Mouse (Mus musculus) R1 (cell line): Measurements from ENCODE around the gene Akap14.
A peak's percentile ranks its signal among the peaks of the same experiment; 100 is the strongest.
"Not testable (repeated sequence)": the region's sequence is repeated elsewhere in the genome, so short reads cannot be mapped to it uniquely, and the experiment has no call there.

Experiments used
- DNase-seq: peaks from one replicate; pipeline ENCODE4 v3.0.0-alpha.2; 2018; ENCODE audit warnings: low read depth, low spot score

The Akap14 gene

DNA sequence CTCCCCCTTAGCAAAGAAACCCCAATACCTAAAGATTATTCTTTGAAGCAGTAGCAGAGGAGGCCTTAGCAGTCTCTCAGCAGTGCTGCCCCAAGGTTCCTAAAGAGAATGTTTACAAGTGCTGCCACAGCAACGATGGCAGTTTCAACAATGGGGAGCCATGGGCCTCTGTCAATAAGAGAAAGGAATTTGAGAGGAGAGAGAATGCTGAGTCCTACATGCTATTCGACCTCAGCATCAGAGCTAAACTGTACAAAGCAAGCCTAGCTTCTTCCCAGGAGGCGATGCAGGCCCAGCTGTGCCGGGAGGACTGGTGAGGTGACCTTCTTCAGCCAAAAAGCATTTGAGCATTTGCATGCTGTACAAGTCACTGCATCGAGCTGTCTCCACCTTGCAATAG, at the start of gene Akap14:
Akap14 (minus strand) TSS at position 101 of the 400 bp plus-strand sequence.
- no peak for DNase-seq

DNA sequence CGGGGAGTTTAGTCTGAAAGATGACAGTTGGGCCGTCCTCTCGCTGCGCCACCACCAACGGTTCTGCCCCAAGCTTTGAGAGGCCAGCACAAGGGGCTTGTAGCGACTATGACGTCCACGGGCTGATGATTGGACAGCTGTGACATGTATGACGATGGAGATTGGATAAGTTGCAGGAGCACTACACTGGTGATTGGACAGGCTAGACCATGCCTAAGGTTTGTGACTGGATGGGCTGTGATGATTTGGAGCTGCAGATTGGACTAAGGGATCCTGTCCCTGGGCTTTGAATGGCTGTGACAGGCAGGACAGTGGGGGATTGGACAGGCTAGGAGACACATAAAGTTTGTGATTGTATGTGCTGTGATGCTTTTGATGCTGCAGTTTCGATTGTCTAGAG, 42.3 kb upstream of the Akap14 start, which contains the start of gene Gm9:
Gm9 (minus strand) TSS at position 101 of the 400 bp plus-strand sequence.
- peak; percentile 24 for DNase-seq

DNA sequence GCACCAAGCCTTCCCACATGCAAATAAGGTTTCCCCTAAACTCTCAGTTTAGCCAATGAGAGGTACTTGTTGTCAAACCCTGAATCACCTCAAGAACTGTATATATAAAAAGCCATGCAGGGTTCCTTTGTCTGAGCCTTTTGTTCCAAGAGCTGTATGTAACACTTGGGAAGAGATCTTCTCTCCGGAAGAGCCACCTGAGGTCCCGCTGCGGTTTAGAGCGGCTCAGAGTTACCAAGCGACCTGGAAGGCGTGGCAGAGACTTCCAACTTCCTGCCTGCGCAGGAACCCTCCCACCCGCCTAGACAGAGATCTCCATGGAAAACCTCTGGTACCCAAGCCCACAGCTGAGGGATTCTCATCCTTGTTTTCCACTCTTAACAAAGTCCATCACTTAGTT, 30.0 kb upstream of the Akap14 start:
- DNase-seq = peak; percentile 85

DNA sequence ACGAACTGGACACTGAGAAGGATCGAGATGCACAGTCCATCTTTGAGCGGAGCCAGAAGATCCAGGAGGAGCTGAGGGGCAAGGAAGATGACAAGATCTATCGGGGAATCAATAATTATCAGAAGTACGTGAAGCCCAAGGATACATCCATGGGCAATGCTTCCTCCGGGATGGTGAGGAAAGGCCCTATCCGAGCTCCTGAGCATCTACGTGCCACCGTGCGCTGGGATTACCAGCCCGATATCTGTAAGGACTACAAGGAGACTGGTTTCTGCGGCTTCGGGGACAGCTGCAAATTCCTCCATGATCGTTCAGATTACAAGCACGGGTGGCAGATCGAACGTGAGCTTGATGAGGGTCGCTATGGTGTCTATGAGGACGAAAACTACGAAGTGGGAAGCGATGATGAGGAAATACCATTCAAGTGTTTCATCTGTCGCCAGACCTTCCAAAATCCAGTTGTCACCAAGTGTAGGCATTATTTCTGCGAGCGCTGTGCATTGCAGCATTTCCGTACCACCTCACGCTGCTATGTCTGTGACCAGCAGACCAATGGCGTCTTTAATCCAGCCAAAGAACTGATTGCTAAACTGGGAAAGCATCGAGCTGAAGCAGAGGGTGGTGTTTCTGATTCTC, 23.2 kb upstream of the Akap14 start:
- peak; percentile 13 for DNase-seq

DNA sequence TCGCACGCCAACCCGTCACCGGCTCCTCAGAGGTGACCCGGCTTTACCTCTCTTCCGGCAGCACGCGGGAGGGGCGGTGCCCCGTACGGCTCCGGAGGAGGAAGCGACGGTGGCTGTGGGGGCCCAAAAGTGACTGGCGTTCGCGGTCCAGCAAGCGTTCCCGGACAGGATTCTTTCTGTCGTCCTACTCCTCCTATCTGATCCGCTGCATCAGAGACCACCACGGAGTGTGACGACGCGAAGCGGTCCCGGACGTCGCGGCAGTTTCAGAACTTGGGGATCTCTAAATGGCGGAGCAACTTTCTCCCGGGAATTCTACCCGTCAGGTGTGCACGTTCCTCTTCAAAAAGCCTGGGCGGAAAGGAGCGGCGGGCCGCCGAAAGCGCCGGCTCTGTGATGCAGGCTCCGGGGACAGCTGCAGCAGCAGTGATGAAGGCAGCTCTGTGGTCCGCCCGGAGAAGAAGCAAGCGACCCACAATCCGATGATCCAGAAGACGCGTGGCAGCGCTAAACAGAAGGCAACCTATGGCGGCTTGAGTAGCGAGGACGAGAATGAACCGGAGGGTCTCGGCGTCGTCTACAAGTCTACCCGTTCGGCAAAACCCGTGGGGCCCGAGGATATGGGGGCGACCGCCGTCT, 22.6 kb upstream of the Akap14 start, which contains the start of the genes Ndufa1 and Rnf113a1:
Ndufa1 (minus strand) TSS at position 59 of the 639 bp plus-strand sequence.
Rnf113a1 (plus strand) TSS at position 141 of the 639 bp plus-strand sequence.
- DNase-seq = peak; percentile 79

DNA sequence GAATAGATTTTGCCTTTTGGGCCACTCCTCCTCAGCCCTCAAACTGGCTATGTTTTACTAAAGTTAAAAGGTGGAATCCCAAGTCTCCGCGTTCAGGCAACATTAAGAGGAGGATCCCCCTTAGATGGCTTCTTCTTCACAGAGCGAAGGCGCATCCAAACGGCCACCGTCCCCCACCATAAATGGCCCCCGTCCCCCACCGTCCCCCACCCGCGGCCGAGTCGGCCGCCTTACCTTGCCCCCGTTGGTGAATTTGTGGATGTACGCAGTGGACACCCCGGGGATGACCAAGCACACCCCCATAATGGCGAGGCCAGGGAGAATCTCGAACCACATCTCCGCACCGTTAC, 22.1 kb upstream of the Akap14 start:
- no peak for DNase-seq

DNA sequence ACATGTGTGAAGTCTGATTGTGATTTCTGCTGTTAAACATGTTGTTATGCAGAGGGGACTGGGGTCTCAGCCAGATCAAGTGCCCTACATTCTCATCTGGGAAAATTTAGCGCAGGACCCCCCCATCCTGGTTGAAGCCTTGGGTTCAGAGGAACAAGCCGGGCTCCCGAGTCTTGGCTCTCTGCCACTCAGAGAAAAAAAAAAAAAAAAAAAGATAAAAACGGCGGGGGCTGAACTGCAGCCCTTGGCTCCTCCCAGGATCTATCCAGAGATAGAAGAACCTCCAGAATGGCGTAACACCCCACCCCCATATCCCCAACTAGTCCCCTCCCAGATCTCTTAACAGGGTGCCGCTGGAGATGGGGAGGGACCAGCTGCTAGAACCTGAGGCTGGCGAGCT, 15.8 kb upstream of the Akap14 start:
- DNase-seq = not testable (repeated sequence)

DNA sequence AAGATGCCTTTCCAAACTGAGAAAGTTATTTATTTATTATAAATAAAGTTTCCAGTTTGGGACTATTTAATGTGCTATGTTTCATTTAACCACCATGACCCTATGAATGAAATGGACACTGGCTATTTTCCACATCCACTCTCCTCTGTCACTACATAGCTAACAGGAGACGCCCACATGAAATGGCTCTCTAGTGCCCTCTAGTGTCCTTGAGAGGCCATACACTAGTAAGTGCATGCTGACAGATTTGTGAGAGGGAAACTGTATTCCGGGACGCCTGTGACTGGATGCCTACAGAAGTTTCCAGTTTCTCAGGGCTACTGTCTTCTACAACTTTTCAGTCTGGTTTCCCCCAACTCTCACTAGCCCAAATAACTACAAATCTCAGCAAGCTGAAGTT, 1.6 kb downstream of the Akap14 start:
- DNase-seq = peak; percentile 62

DNA sequence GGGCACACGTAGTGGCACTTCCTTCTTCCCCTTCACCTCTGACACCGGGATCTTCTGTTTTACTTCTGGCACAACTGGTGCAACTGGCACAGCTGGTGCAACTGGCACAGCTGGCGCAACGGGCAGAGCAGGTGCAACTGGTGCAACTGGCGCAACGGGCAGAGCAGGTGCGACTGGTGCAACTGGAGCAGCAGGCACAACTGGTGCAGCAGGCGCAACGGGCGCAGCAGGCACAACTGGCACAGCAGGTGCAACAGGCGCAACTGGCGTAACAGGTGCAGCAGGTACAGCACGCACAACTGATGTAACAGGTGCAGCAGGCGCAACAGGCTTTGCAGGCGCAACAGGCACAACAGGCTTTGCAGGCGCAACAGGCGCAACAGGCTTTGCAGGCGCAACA, 5.5 kb downstream of the Akap14 start:
- DNase-seq = no peak

DNA sequence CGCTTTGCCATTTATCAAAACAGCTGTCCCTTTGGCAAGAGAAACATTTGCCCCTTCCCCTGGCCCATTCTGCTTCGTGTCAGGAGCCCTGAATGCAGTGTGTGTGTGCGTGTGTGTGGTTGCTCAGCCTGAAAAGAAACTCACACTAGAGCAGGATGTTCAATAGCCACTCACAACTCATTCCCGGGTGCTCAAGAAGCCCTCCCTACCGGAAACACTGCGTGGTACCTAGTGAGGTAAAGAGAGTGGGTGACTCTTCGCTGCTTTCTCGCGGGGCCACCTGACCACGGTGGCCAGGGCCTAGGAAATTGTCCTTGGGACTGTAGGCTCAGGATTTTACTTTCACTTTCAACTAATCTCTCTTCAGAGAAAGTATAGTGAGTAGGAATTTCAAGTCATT, 7.5 kb downstream of the Akap14 start:
- DNase-seq = no peak

DNA sequence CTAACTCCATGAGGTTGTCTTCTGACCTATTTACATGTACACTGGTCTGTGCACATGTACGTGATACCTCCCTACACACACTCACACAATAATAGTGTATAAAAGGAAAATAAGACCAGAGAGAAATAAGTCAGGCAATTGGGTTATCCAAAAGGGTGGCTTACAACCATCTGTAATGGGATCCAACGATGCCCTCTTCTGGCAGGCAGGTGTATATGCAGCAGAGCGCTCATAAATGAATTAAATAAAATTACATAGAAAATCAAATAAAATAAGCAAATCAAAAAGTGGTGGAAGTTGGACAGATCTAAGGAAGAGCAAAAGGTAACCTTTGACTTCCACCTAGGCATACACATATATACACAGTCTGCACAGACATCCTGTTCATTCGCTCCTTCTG, 10.8 kb downstream of the Akap14 start:
- peak; percentile 6 for DNase-seq

DNA sequence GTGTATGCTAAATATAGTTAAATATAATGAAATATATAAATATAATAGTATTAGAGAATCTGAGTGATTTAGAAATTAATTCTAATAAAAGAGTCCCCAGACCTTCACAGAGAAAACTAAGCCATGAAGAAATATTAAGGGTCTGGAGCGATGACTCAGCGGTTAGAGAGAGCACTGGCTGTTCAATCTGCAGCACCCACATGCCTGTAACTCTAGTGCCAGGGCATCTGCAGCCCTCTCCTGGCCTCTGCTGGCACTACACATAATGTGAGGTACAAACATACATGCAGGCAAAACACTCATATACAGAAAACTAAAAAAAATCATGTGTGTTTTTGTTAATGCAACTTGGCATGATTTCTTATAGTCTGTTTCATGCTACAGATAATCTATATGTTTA, 23.7 kb downstream of the Akap14 start:
- peak; percentile 42 for DNase-seq

DNA sequence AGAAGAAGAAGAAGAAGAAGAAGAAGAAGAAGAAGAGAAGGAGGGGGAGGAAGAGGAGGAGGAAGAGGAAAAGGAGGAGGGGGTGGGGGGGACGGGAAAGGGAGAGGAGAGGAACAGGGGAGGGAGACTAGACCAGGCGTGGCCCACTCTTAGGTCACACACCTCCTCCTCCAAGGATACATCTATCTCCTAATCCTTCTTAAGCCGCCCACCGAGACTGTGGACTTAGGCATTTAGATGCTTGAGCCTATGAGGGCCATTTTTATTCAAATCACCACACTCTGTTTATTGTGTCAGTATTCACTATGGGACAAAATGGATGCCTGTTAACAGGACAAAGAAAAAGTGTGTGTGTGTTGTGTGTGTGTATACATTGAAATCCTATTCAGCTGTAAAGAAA, 24.1 kb downstream of the Akap14 start:
- DNase-seq = not testable (repeated sequence)

DNA sequence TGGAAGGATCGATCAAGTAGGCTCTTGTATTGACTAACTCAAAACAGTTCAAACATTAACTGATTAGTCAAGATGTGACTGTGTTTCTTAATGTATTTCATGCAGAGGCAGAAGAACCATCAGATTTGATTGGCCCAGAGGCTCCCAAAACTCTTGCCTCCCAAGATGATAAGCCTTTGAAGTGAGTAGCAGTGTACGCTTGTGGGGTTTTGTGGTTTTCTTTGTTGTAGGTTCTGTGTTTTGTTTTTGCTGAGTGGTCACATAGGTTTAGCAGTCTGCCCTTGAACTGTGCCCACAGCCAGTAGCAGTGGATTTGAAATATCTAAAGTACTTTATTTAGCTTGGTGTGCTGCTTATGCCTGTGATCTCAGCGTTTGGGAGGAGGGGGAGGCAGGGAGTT, 26.9 kb downstream of the Akap14 start:
- DNase-seq = no peak

DNA sequence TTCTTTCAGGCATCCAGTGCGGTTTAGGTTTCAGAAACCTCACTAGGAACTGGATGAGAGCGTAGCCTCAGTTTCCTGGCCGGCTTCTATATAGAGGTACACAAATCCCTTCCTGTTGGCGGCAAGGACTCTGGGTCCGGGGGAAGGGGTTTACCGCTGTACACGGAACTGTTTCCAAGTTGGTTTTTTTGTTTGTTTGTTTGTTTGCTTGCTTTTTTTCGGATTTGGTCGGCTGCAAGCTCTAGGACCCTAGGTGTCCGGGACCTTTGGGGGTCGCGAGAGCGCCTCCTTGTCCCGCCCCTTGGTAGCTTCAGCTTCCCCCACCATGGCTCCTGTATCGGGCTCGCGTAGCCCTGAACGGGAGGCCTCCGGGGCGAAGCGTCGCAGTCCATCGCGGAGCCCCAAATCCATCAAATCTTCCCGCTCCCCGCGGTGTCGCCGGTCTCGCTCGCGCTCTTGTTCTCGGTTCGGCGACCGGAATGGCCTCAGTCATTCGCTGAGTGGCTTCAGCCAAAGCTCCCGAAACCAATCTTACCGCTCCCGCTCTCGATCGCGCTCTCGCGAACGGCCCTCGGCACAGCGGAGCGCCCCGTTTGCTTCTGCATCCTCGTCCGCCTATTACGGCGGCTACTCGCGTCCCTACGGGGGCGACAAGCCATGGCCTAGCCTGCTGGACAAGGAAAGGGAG, 41.8 kb downstream of the Akap14 start, which contains the start of gene Nkap:
Nkap (plus strand) TSS at position 125 of the 688 bp plus-strand sequence.
- DNase-seq = peak; percentile 89

DNA sequence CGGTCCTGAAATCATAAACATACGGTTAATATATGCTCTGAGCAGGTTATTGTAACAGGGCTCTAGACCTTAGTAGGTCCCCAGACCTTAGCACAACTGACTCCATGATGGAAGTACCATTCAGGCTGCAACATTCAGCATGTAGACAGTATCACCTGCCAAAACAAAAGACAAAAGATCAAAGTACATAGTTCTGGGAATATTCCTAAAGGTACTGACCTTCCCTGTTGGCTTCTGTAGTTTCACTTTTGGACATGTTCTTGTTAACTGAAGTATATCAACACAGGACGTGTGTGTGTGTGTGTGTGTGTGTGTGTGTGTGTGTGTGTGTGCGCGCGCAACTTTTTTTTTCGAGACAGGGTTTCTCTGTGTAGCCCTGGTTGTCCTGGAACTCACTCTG, 43.1 kb downstream of the Akap14 start:
- no peak for DNase-seq

DNA sequence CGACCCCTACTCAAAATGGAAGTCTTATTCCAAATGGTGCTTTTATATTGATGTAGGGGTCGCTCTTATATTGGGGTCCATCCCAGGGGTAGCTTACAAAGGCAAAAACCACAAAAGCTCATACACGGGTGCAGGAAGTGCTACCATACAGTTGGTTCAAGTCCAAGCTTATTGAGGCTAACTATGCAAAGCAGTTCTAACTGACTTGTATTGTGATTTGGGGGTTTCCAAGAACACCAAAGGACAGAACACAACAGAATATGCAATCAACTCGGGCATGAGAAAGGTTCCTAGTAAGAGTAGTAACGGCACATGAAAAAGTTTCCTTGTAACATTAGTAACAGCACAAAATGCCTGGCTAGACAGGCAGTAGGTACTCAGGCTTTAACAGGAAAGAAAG, 48.4 kb downstream of the Akap14 start:
- no peak for DNase-seq

DNA sequence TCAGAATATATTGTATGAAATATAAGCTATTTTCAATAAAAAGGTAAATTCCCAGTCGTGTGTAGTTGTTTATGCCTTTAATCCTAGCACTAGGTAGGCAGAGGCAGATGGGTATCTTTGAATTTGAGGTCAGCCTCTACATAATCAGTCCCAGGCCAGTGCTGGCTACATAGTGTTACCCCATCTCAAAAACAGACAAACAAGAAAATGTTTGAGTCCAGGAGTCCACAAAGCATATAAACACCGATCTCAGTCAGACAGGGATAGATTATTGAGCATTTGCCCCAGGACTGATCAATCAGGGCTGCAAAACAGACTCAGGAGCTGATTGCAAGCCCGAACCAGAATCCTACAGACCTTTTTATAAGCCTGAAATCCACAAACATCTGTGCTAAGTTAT, 49.1 kb downstream of the Akap14 start:
- no peak for DNase-seq

DNA sequence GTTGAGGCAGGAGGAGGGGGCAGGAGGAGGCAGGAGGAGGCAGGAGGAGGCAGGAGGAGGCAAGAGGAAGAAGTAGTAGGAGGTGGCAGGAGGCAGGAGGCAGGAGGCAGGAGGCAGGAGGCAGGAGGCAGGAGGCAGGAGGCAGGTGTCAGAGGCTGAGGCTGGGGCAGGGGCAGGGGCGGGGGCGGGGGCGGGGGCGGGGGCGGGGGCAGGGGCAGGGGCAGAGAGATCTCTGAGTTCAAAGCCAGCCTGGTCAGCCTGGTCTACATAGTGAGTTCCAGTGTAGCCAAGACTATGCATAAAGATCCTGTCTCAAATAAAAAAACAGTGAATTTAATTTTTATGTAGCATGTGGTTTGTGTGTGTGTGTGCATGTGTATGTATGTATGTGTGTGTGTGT, 51.6 kb downstream of the Akap14 start:
- DNase-seq = no peak

DNA sequence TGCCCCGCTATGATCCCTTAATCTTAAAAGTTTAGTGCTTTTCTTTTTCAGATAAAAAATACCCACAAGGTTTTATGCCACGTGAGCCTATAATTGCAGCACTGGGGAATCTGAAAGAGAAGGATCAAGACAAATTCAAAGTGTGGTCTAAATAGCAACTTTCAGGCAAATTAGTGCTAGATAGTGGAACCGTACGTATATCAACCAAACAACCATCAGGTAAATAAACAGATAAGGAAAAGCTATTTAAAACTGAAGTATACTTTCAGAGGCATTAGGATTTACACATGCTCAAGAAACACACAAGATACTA, 57.8 kb downstream of the Akap14 start:
- no peak for DNase-seq

DNA sequence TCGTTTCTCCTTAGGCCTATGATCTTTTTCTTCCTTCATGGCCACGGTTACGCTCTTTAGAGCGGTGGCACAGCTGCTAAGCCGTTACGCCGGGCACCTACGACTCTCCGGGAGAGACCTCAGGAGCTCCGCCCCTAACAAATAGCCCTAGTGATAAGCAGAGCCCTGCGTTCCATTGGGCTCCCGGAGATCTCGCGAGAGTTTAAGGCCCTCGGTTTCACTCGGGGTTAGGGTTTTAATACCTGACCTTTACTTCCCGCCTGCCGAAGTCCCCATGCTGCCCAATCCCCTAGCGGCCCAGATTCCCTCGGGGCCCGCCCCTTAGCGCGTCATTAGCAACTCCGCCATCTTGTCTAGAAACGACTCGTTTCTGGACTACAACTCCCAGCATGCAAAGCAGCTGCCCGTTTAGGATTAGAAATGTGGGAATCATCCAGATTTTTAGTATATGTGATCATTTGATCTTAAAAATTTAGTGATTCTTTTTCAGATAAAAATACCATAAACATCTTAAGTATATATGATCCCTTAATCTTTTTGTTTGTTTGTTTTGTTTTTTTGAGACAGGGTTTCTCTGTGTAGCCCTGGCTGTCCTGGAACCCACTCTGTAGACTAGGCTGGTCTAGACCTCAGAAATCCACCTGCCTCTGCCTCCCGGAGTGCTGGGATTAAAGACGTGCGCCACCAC, 58.3 kb downstream of the Akap14 start, which contains the start of gene Upf3b:
Upf3b (minus strand) TSS at position 130 of the 688 bp plus-strand sequence.
- DNase-seq = peak; percentile 98

DNA sequence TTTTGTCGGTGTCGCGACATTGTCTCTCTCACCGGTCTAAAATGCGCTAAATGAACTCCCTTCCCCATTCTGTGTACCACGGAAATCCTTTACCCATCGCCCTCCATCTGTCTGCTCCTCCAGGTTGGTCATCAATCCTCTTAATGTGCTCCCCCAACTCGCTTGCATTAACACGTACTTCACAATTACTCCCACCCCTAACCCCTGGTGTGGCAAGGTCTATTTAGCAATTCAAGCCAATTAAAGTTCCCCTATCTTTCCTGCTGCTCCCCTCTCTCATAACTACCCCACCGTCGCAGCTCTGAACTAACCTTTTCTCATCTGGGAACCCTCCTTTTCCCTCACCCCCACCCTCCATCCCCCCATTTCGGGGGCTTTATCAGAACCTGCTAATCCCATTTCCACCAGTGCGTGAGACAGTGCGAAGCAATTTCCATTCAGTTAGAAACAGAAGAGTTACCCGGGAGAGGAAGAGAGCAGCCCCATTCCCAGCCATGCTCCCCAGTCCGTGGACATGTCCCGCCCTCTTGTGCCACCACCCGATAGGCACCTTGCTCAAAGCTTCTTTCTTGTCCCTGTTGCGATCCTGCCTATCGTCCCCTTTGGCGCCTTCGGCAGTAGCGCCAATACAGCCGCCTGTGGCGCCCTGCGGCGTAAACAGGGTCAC, 59.0 kb downstream of the Akap14 start:
- DNase-seq = no peak
